Mouse (Mus musculus): ENCODE measurements around the gene Mbip. TPM values are rescaled to one million over a fixed set of nuclear protein-coding genes. Genes with fewer than 3 reads are reported as not detected.

Gene Mbip
- polyA plus RNA-seq, 1 experiment from 2014 or later = 42.6 TPM

DNA sequence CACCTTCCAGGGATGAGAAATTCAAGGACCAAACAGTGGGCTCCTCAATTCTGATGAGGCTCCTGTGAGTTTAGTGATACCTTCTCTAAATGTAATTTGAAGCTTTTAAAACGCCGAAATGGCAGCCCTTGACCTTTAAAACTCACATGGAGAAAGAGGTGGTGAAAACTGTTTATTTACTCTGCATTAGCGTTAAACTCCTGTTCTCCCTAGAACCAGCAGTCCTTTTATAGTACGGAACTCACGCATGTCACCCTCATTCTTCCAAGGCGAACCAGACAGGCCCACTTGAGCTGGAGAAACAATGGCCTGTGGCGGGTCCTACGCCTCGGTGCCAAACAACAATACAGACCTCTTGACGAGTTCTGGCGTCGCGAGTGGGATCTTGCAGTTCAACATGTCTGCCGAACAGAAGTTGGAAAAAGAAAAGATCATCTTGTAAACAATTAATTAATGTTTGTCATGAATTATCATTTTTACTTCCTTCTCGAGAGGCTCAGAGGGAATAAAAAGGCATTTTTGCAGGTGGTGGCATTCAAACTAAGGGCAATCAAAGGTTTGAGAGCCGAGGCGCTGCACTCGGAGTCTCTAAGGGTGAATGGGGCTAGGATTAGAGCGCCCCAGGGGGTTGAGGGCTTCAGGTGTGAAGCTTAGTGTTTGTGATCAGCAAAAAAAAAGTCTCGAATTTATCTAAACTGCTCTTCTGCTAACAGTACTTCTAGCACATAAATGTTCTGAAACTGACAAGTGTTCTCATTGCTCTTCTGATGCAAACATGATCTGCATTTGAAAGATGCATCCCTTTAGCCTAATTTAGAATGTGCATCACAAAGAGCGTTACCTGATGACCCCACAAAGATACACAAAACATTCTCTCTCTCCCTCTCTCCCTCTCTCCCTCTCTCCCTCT, 47.5 kb downstream of the Mbip start:
- Histone ChIP-seq H3K36me3 (ENCODE audit: control insufficient read depth, insufficient read depth, low read length) (no peaks in the 10 kb centered on the region), H3K4me1 (ENCODE audit: control insufficient read depth, insufficient read depth, low read length) (peaks cover 9% of the 10 kb centered on the region), H3K4me2 (ENCODE audit: low read length) (peak overlapping the region; percentile 30), H3K9ac (ENCODE audit: low read depth, low read length) (no peak overlapping the region), H3K9me3 (replicated peaks; ENCODE audit: control insufficient read depth, low read length, poor library complexity, severe bottlenecking) (no peaks in the 10 kb centered on the region), H3K27ac (ENCODE audit: low read length) (no peak overlapping the region), H3K27me3 (ENCODE audit: control insufficient read depth, insufficient read depth, low read depth, low read length) (no peaks in the 10 kb centered on the region), H3K4me3 (ENCODE audit: low read depth, low read length) (no peak overlapping the region)
- WGBS = 11% methylated on average over 21 of the region's 21 CpGs
- no peak for ATAC-seq

GRCm38 (mm10) chr12:56297099-56297498, 48.6 kb downstream of the Mbip start:
- Histone ChIP-seq H3K36me3 (ENCODE audit: control insufficient read depth, insufficient read depth, low read length) (no peaks in the 10 kb centered on the region), H3K9me3 (replicated peaks; ENCODE audit: control insufficient read depth, low read length, poor library complexity, severe bottlenecking) (no peaks in the 10 kb centered on the region), H3K4me1 (ENCODE audit: control insufficient read depth, insufficient read depth, low read length) (peaks cover 7% of the 10 kb centered on the region), H3K27ac (ENCODE audit: low read length) (no peak overlapping the region), H3K4me3 (ENCODE audit: low read depth, low read length) (no peak overlapping the region), H3K4me2 (ENCODE audit: low read length) (no peak overlapping the region), H3K9ac (ENCODE audit: low read depth, low read length) (no peak overlapping the region), H3K27me3 (ENCODE audit: control insufficient read depth, insufficient read depth, low read depth, low read length) (no peaks in the 10 kb centered on the region)
- no peak for ATAC-seq
- 53% methylated on average over 5 of the region's 5 CpGs for WGBS

GRCm38 (mm10) chr12:56296524-56296923, 49.2 kb downstream of the Mbip start:
- Histone ChIP-seq H3K9me3 (replicated peaks; ENCODE audit: control insufficient read depth, low read length, poor library complexity, severe bottlenecking) (no peaks in the 10 kb centered on the region), H3K27ac (ENCODE audit: low read length) (no peak overlapping the region), H3K27me3 (ENCODE audit: control insufficient read depth, insufficient read depth, low read depth, low read length) (no peaks in the 10 kb centered on the region), H3K4me1 (ENCODE audit: control insufficient read depth, insufficient read depth, low read length) (peaks cover 4% of the 10 kb centered on the region), H3K4me2 (ENCODE audit: low read length) (no peak overlapping the region), H3K9ac (ENCODE audit: low read depth, low read length) (no peak overlapping the region), H3K36me3 (ENCODE audit: control insufficient read depth, insufficient read depth, low read length) (no peaks in the 10 kb centered on the region), H3K4me3 (ENCODE audit: low read depth, low read length) (no peak overlapping the region)
- ATAC-seq = peak; percentile 50; the same call in 1 of the 2 replicates
- 32% methylated on average over 6 of the region's 6 CpGs for WGBS

GRCm38 (mm10) chr12:56295160-56295559, 50.5 kb downstream of the Mbip start:
- Histone ChIP-seq H3K4me3 (ENCODE audit: low read depth, low read length) (no peak overlapping the region), H3K36me3 (ENCODE audit: control insufficient read depth, insufficient read depth, low read length) (no peaks in the 10 kb centered on the region), H3K4me2 (ENCODE audit: low read length) (no peak overlapping the region), H3K9ac (ENCODE audit: low read depth, low read length) (no peak overlapping the region), H3K27me3 (ENCODE audit: control insufficient read depth, insufficient read depth, low read depth, low read length) (no peaks in the 10 kb centered on the region), H3K4me1 (ENCODE audit: control insufficient read depth, insufficient read depth, low read length) (peaks cover 2% of the 10 kb centered on the region), H3K9me3 (replicated peaks; ENCODE audit: control insufficient read depth, low read length, poor library complexity, severe bottlenecking) (no peaks in the 10 kb centered on the region), H3K27ac (ENCODE audit: low read length) (no peak overlapping the region)
- 76% methylated on average over 3 of the region's 3 CpGs for WGBS
- no peak for ATAC-seq

- Histone ChIP-seq H3K9me3 (replicated peaks; ENCODE audit: control insufficient read depth, low read length, poor library complexity, severe bottlenecking) (no peaks in the 10 kb centered on the region), H3K4me1 (ENCODE audit: control insufficient read depth, insufficient read depth, low read length) (no peaks in the 10 kb centered on the region), H3K27ac (ENCODE audit: low read length) (no peak overlapping the region), H3K27me3 (ENCODE audit: control insufficient read depth, insufficient read depth, low read depth, low read length) (no peaks in the 10 kb centered on the region), H3K4me2 (ENCODE audit: low read length) (no peak overlapping the region), H3K9ac (ENCODE audit: low read depth, low read length) (no peak overlapping the region), H3K36me3 (ENCODE audit: control insufficient read depth, insufficient read depth, low read length) (no peaks in the 10 kb centered on the region), H3K4me3 (ENCODE audit: low read depth, low read length) (no peak overlapping the region)
- WGBS = 85% methylated on average over 3 of the region's 3 CpGs
- ATAC-seq = no peak
These were observed 57.1 kb downstream of the Mbip start for GRCm38 (mm10) chr12:56288548-56288947.

DNA sequence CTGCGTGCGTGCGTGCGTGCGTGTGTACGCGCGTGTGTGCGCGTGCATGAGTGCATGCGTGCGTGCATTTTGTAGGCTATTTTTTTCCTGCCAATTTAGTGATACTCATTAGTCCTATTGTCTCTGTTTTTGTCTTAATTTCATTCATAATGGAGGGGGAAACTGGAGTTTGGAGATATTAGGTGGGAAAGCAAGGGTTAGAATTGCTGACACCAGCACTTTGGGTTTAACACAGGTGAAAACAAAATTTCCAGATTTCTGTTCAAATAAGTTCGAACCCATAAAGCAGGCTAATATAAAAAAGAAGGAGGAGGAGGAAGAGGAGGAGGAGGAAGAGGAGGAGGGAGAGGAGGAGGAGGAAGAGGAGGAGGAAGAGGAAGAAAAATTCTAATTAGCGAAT, 58.9 kb downstream of the Mbip start:
- Histone ChIP-seq H3K4me2 (ENCODE audit: low read length) (no peak overlapping the region), H3K9ac (ENCODE audit: low read depth, low read length) (no peak overlapping the region), H3K4me3 (ENCODE audit: low read depth, low read length) (no peak overlapping the region), H3K36me3 (ENCODE audit: control insufficient read depth, insufficient read depth, low read length) (no peaks in the 10 kb centered on the region), H3K4me1 (ENCODE audit: control insufficient read depth, insufficient read depth, low read length) (no peaks in the 10 kb centered on the region), H3K27ac (ENCODE audit: low read length) (no peak overlapping the region), H3K27me3 (ENCODE audit: control insufficient read depth, insufficient read depth, low read depth, low read length) (no peaks in the 10 kb centered on the region), H3K9me3 (replicated peaks; ENCODE audit: control insufficient read depth, low read length, poor library complexity, severe bottlenecking) (no peaks in the 10 kb centered on the region)
- ATAC-seq = no peak
- 97% methylated on average over 14 of the region's 14 CpGs for WGBS

DNA sequence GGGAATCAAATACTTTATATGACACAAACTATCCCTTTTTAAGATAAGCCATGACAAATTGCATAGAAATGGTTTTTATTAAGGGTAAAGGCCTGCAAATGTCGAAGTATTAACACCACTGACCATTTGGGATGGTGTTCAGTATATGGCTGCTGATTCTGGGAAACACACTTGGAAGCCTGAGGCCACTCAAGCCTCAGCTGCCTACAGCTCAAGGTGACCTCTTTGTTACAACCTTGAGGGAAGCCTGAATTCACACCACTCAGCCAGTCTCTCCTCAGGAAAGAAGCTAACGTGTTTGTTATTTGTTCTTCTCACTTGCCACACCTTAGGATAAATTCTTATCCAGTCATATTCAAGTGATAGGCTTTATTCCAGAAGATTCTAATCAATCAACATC, 61.5 kb downstream of the Mbip start:
- Histone ChIP-seq H3K27ac (ENCODE audit: low read length) (no peak overlapping the region), H3K4me2 (ENCODE audit: low read length) (no peak overlapping the region), H3K4me3 (ENCODE audit: low read depth, low read length) (no peak overlapping the region), H3K36me3 (ENCODE audit: control insufficient read depth, insufficient read depth, low read length) (no peaks in the 10 kb centered on the region), H3K4me1 (ENCODE audit: control insufficient read depth, insufficient read depth, low read length) (no peaks in the 10 kb centered on the region), H3K9me3 (replicated peaks; ENCODE audit: control insufficient read depth, low read length, poor library complexity, severe bottlenecking) (no peaks in the 10 kb centered on the region), H3K27me3 (ENCODE audit: control insufficient read depth, insufficient read depth, low read depth, low read length) (no peaks in the 10 kb centered on the region), H3K9ac (ENCODE audit: low read depth, low read length) (no peak overlapping the region)
- WGBS = 85% methylated on average over 2 of the region's 2 CpGs
- ATAC-seq = no peak

GRCm38 (mm10) chr12:56281649-56282048, 64.0 kb downstream of the Mbip start:
- Histone ChIP-seq H3K36me3 (ENCODE audit: control insufficient read depth, insufficient read depth, low read length) (no peaks in the 10 kb centered on the region), H3K4me1 (ENCODE audit: control insufficient read depth, insufficient read depth, low read length) (no peaks in the 10 kb centered on the region), H3K4me2 (ENCODE audit: low read length) (no peak overlapping the region), H3K27ac (ENCODE audit: low read length) (no peak overlapping the region), H3K9ac (ENCODE audit: low read depth, low read length) (no peak overlapping the region), H3K4me3 (ENCODE audit: low read depth, low read length) (no peak overlapping the region), H3K9me3 (replicated peaks; ENCODE audit: control insufficient read depth, low read length, poor library complexity, severe bottlenecking) (no peaks in the 10 kb centered on the region), H3K27me3 (ENCODE audit: control insufficient read depth, insufficient read depth, low read depth, low read length) (no peaks in the 10 kb centered on the region)
- 85% methylated on average over 3 of the region's 3 CpGs for WGBS
- ATAC-seq = no peak

Measured in midbrain, embryonic 16.5 days (tissue).